Mouse (Mus musculus) lung, embryonic 14.5 days (tissue): Measurements from ENCODE around the gene Commd4. TPM values are rescaled to one million over a fixed set of nuclear protein-coding genes. Genes with fewer than 3 reads are reported as not detected.

Experiments
- ATAC-seq: fragments of 200-750 bp; cut with Nextera tagmentation; 2 replicates; pipeline ENCODE4 v1.8.0; 2017; ENCODE audit warnings: mild to moderate bottlenecking, moderate TSS enrichment, moderate library complexity; ENCODE audit not compliant: insufficient read depth
- DNase-seq: peaks from one replicate; pipeline ENCODE4 v3.0.0-alpha.2; 2015
- H3K27ac ChIP-seq: fragments of 300-500 bp; sonication (generic); 2 replicates; pipeline ENCODE4 v1.5.1; 2014; ENCODE audit warnings: low read depth, mild to moderate bottlenecking, moderate library complexity
- H3K27me3 ChIP-seq: fragments of 300-500 bp; sonication (generic); 2 replicates; pipeline ENCODE4 v1.6.1; 2014; ENCODE audit warnings: low read length, control low read depth; ENCODE audit not compliant: insufficient read depth
- H3K36me3 ChIP-seq: fragments of 300-500 bp; sonication (generic); 2 replicates; pipeline ENCODE4 v1.6.1; 2014; ENCODE audit warnings: control low read depth; ENCODE audit not compliant: insufficient read depth
- H3K4me1 ChIP-seq: fragments of 300-500 bp; sonication (generic); 2 replicates; pipeline ENCODE4 v1.6.1; 2014; ENCODE audit warnings: antibody characterized with exemption, control low read depth; ENCODE audit not compliant: insufficient read depth
- H3K4me2 ChIP-seq: fragments of 300-500 bp; sonication (generic); 2 replicates; pipeline ENCODE4 v1.6.1; 2014; ENCODE audit warnings: mild to moderate bottlenecking
- H3K4me3 ChIP-seq: fragments of 300-500 bp; sonication (generic); 2 replicates; pipeline ENCODE4 v1.5.1; 2014; ENCODE audit warnings: low read depth, low read length
- H3K9ac ChIP-seq: fragments of 300-500 bp; sonication (generic); 2 replicates; pipeline ENCODE4 v1.6.1; 2014
- H3K9me3 ChIP-seq: fragments of 300-500 bp; sonication (generic); 2 replicates; pipeline ENCODE4 v1.6.1; 2016; ENCODE audit warnings: low read depth, low read length, control low read depth
- CTCF ChIP-seq: IDR thresholded peaks from 2 replicates; pipeline ENCODE4 v1.5.1; 2016; ENCODE audit warnings: antibody characterized with exemption, low read depth
- WGBS: fragments of 180-500 bp; shearing (Covaris S2); extraction: QIAGEN DNeasy Blood & Tissue Kit; methylation state at CpG from one replicate; pipeline ENCODE4 v1.1.7; 2014; 5-methylcytosine and 5-hydroxymethylcytosine counted together
- polyA plus RNA-seq: library from polyadenylated mRNA; unstranded; fragments of >200 nt; fragmentation: Nextera tagmentation; extraction: Ambion mirVana; gene quantifications from 2 replicates; pipeline ENCODE4 v1.2.1, GENCODE M21; 2014

Commd4 gene
- polyA plus RNA-seq, 1 experiment from 2014 or later, result 78.5 TPM

DNA sequence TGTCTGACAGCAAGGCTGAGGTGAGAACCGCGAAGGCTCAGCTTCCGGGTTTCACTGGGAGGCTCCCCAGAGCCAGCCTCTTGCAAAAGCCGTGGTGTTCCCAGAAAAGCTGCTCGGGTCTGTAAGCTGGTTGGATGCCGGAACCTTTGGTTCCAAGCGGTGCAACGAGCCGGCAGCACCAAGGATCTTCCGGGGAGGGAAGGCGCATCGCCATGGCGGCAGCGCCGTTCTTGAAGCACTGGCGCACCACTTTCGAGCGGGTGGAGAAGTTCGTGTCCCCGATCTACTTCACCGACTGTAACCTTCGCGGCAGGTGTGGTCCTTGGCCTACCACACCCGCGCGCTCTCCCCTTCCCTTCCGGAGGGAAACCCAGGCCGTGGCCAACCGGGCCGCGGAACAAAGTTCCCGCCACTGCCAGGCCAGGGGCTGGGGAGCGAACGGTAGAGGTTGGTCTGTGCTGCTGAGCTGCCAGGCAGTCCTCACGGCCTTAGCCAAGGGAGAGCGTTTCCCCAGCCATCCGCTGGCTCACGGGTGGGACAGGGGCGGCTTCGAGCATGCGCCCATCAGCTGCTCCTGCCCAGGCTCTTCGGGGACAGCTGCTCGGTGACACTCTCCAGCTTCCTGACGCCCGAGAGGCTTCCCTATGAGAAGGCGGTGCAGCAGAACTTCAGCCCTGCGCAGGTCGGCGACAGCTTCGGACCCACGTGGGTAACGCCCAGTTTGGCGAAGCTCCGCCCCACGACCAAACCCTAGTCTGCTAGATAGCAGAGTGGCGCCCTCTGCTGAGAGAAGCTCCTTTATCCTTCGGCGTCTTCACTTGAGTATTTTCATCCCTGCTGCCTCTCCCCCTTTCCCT, 27.3 kb downstream of the Commd4 start, which contains the start of gene Man2c1:
TSS of gene Man2c1 (plus strand) at position 114 of the 857 bp plus-strand sequence.
- peak within 1 kb of the TSS; percentile 77 for H3K9ac ChIP-seq
- H3K36me3 ChIP-seq, result peaks cover 53% of the 10 kb centered on the region
- peak; percentile 81 for TF ChIP-seq CTCF
- H3K4me3 ChIP-seq, result peak within 1 kb of the TSS; percentile 78
- WGBS, result under 1% methylated on average over 58 of the region's 58 CpGs
- ATAC-seq (peak; percentile 93), DNase-seq (peak; percentile 99)
- H3K9me3 ChIP-seq, result no peaks in the 10 kb centered on the region
- H3K4me1 ChIP-seq, result no peaks in the 10 kb centered on the region
- H3K27me3 ChIP-seq, result no peaks in the 10 kb centered on the region
- peak within 1 kb of the TSS; percentile 97 for H3K27ac ChIP-seq
- H3K4me2 ChIP-seq, result peak within 1 kb of the TSS; percentile 91

DNA sequence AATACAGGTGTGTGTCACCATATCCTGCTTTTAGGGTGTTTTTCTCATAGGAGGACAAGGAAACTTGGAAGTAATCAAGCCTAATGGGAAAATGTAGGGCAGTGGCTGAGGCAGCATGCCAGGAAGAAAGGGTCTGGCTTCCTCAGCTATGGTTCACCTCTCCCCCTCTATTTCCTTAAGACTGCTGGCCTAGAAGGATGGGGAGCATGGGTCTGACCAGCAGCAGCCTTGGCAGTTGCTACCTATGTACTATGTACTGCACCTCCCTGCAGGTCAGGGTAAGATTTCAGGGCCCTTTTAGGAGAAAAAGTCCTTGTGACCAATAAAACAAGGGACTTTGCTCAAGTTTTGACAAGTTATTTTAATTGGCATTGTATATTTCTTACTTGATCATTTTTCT, 28.5 kb downstream of the Commd4 start:
- Histone ChIP-seq H3K9ac (no peak overlapping the region; the same call in 1 of the 2 replicates), H3K9me3 (no peaks in the 10 kb centered on the region), H3K4me3 (peak overlapping the region; percentile 78; the same call in 1 of the 2 replicates), H3K27ac (no peak overlapping the region), H3K4me1 (no peaks in the 10 kb centered on the region), H3K27me3 (no peaks in the 10 kb centered on the region), H3K4me2 (peak overlapping the region; percentile 91), H3K36me3 (peaks cover 54% of the 10 kb centered on the region)
- DNase-seq, result no peak
- ATAC-seq, result no peak
- TF ChIP-seq CTCF, result no peak

- TF ChIP-seq CTCF, result no peak
- ATAC-seq (no peak), DNase-seq (no peak)
- 90% methylated on average over 13 of the region's 13 CpGs for WGBS
- Histone ChIP-seq H3K4me2 (no peak overlapping the region), H3K36me3 (peaks cover 89% of the 10 kb centered on the region), H3K4me1 (no peaks in the 10 kb centered on the region), H3K27me3 (no peaks in the 10 kb centered on the region), H3K9ac (no peak overlapping the region), H3K4me3 (no peak overlapping the region), H3K27ac (no peak overlapping the region), H3K9me3 (no peaks in the 10 kb centered on the region)
Observed at GRCm38 (mm10) chr9:57117261-57117755, 40.8 kb downstream of the Commd4 start.

Other genes starting within 250 kb of the Commd4 start
- 7.8 and 9.5 TPM in 2 replicates for gene Snx33, start 230.0 kb downstream of the Commd4 start, polyA plus RNA-seq
- gene Imp3, start 220.9 kb downstream of the Commd4 start, polyA plus RNA-seq, result 69.6 and 75.1 TPM in 2 replicates
- 23.2 and 24.2 TPM in 2 replicates for gene Snupn, start 207.5 kb downstream of the Commd4 start, polyA plus RNA-seq
- 39.5 and 40.9 TPM in 2 replicates for gene Ptpn9, start 163.4 kb downstream of the Commd4 start, polyA plus RNA-seq
- 49.2 and 52.1 TPM in 2 replicates for gene Sin3a, start 86.3 kb downstream of the Commd4 start, polyA plus RNA-seq
- 44.2 and 45.2 TPM in 2 replicates for gene Man2c1, start 27.6 kb downstream of the Commd4 start, polyA plus RNA-seq
- gene Neil1, start 10.0 kb downstream of the Commd4 start, polyA plus RNA-seq, result 5.9 and 7.1 TPM in 2 replicates
- not detected in 2 replicates for gene Trcg1, start 78.2 kb upstream of the Commd4 start, polyA plus RNA-seq
- gene 1700017B05Rik, start 104.3 kb upstream of the Commd4 start, polyA plus RNA-seq, result 25.6 and 26.3 TPM in 2 replicates